Mouse (Mus musculus) erythroblast, embryonic 14.5 days (primary cell): ENCODE data around the gene Sec13.

Experiments
- GATA1 ChIP-seq: IDR thresholded peaks from 2 replicates; pipeline ENCODE4 v1.6.1; 2012; ENCODE audit warnings: low read length, inconsistent platforms, mixed read lengths
- TAL1 ChIP-seq: IDR thresholded peaks from 3 replicates; pipeline ENCODE4 v1.6.1; 2012; ENCODE audit warnings: low read length, inconsistent platforms, mixed read lengths

DNA sequence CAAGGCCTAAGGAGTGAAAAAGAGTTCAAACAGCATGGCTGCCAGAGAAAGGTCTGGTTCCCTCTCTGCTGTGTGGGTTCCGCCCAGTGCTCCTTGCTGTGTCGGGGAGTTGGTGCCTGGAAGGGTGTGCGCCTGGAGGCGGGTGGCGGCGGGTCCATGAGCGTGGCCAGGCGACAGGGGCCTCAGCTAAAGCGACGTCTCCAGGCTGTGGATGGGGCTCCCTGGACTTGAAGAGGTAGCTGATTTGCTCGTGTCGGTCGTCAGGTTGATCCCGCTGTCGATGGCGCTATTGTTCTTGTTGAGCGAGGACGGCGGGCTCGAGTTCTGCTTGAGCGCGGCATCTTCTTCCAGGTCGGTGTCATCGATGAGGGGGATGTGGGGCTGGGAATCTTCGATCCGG, 7.8 kb upstream of the Sec13 start:
- TF ChIP-seq GATA1 (no peak), TAL1 (no peak)
